Mouse (Mus musculus) embryonic fibroblast, embryonic 13.5 days (primary cell): Measurements from ENCODE around the gene Gm9821.

Source experiments
- CTCF ChIP-seq: IDR thresholded peaks from 2 replicates; pipeline ENCODE4 v1.5.1; 2011; ENCODE audit warnings: mild to moderate bottlenecking, control low read depth, low read length, moderate library complexity, borderline replicate concordance; ENCODE audit not compliant: insufficient read depth
- POLR2A ChIP-seq: IDR thresholded peaks from 2 replicates; pipeline ENCODE4 v1.6.1; 2011; ENCODE audit warnings: low read depth, mild to moderate bottlenecking, control low read depth, low read length, moderate library complexity

DNA sequence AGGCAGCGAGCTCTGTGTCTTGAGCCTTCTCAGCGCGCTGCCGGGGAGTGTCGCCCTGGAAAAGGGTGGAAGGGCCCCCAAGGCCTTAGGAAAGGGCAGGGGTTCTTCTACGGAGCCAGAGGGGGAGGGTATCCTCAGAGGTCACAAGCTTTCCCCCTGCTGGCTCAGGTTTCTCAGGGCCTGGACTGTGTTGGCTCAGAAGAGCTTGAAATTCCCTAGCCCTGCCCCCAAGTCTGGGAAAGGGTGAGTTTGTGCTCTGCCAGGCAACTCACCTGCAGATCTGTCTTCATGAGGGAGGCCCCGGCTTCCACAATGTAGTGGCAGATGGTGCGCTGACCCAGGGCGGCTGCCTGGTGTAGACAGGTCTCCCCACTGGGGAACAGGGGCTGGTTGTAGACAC is 12.0 kb upstream of the Gm9821 start:
- TF ChIP-seq POLR2A (no peak), CTCF (no peak)
